Mouse (Mus musculus): ENCODE data around the gene Cntn4.

The Cntn4 gene

DNA sequence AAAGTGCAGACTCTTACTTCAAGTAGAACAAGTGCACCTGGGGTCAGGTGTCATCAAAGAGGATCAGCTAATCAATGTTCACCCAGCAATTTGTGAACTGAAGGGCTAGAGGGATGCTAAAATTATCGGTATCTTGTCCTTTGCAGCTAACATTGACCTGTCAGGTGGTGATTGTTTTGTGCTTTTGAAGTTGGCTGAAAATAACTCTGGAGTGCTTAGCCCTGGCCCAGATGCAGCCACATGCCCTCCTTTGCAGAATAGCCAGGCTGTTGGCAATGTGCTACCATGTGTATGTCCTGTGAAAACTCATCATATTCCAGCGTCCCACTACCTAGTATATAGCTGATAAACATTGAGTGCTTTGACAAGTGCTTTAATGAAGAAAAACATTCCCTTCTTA is 786.4 kb downstream of the Cntn4 start:
- no peak for DNase-seq (ENCODE audit: low spot score)

DNA sequence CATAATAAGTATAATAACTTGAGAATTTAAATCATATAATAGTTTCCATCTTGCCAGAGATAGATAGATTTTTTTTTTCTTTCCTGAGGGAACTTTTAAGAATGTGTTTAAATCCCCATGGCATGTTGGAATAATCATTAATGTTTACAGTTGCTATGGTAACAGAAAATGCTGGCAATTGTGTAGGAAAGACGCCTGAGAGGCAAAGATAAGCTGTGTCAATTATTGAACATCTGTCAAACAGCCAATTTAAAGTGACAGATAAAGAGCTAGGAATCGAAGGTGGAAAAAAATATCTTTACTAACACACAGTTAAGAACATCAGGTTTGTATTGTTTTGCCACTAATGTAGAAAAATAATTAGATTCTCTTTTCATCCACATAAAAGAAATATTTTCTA is 788.3 kb downstream of the Cntn4 start:
- DNase-seq (ENCODE audit: low spot score): no peak

DNA sequence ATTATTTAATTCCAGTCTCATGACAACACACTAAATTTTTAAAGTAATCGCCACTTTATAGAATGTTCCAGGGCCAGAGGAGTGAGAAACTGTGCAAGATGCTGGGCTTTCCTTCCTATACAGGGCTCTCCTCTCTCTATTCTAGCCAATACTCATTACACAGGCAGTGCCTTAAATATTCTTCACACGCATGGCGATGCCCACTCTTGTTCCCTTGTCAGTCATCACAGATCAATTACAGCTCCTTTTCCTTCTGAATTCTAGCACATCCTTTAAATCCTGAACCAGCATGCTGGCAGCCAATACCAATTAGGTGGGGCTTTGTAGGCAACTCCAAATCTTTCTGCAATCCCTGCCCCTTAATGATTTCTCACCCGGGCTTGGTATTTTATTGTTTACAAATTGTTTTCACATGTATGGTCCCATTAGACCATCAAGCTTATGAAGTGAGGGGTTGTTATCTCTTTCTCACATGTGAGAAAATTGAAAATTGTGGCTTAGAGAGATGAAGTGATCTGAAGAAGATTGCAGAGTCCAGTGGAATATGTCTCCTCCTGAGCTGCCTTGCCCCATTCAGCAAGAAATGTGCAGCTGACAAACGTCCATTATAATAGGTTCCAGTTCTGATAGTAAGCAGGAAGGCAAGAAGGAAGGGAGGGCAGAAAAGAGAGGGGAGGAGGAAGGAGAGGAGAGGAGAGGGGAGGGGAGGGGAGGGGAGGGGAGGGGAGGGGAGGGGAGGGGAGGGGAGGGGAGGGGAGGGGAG is 789.0 kb downstream of the Cntn4 start:
- DNase-seq (ENCODE audit: low spot score): no peak

DNA sequence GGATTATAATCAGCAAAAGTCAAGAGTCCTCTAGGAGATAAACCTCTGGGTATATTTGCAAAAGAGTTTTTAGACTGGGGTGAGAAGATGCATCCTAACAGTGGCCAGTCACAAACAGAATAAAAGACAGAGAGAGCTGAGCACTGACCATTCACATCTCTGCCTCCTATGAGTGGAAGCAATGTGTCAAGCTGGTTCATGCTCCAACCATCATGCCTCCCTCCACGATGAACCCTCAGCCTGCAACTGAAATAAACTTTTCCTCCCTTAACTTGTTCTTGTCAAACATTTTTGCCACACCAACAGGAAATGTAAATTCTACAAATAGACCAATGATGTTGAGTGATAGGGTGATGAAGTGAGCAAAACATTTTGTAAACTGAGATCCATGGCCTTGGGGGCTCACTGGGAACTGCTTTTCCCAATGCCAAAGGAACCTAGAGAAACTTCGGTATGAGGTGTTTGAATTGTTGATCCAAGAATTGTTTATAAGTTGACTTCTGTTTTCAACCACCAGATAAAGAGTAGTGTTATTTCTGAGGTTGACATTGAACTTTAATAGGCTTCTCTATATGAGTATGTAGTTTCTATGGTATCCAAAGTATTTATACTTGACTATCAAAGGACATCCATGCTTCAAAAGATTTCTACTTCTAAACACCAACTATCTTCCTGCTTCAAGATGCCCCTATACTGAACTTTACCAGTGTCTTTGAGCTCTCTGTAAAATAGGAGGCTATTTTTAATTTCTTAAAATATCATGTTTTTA is 794.6 kb downstream of the Cntn4 start:
- DNase-seq (ENCODE audit: low spot score): no peak

DNA sequence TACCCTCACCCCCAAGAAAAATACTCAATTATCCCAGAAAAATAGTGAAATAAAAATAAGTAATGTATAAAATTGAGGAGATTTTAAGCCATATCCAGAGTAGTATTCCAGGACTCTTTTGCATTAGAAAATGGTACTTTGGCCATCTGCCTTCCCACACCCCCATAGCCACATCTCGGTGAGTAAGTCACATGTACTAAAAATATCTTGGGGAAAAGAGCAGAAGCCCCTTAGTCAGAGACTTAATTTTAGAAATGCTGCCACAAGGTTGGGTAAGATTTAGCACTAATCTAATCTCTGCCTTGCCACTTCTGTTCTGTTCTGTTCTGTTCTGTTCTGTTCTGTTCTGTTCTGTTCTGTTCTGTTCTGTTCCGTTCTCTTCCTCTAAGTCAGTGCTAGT is 796.4 kb downstream of the Cntn4 start:
- DNase-seq (ENCODE audit: low spot score): no peak

DNA sequence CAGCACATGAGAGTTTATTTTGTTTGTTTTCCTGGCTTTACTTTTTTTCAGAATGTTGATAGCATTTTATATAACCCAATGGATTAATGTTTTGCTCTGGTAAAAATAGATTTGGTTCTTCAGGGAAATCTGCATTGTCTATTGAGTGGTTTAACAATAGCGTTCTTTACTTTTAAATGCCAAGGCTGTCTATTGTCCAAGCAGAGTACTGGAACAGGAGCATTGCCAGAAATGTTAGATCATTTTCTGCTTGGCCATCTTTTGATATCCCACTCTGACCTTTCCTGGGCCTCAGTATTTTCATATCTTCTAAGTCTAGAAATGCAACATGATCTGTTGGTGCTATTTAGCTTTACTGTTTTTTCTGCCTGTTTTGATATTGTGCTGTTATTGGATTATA is 804.1 kb downstream of the Cntn4 start:
- no peak for DNase-seq (ENCODE audit: low spot score)

DNA sequence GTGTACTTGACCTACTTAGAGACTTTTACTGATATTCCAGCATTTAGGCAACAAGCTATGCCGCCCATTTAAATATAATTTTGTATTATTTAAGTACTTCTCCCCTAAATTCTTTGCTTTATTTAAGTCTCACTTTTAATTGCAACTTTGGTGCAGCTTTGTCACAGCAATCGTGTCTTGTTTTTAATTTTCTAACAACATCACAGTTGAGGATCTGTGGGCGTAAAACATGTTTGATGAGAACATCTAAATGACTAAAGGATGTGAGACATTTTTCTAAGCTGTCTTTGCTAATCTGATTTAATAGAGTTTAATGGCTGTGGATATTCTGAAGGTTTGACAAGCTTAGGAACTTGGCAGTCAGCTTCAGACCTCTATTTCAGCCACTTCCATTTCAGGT is 818.8 kb downstream of the Cntn4 start:
- no peak for DNase-seq (ENCODE audit: low spot score)

DNA sequence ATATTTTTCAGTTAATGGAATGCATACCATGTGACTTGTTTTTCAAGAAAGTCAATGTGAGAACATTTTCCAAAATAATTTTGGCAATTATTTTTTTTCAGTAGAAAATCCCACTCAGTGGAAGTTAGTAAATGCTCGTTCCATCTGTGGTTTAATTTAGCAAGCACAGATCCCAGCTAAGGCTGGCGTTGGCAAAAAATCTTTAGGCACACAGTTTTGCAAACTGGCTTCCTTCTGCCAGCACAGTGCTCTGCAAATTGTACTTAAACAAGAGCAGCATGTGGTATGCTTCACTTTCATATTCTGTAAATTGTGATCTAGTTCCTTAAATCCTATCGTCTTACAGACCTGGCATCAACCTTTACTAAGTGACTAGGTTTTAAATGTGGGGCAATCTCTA is 821.7 kb downstream of the Cntn4 start:
- DNase-seq (ENCODE audit: low spot score): no peak

DNA sequence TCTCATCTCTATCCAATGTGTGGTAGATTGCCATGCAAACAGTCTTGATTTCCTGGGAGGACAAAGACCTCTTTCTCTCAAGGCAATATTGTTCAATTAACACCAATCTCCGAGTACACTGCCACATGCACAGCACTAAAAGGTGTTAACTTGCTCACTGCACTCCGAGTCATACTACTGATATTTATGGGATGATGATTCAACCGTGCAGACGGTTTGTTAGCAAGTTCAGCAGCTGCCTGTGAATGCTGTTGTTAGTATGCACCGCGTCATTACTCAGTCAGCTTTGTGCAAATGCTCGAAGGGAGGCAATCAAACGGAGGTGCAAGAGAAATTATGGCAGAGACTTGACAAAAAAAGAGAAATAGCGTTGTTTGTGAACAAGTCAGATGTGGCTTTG is 826.5 kb downstream of the Cntn4 start:
- DNase-seq (ENCODE audit: low spot score): no peak

DNA sequence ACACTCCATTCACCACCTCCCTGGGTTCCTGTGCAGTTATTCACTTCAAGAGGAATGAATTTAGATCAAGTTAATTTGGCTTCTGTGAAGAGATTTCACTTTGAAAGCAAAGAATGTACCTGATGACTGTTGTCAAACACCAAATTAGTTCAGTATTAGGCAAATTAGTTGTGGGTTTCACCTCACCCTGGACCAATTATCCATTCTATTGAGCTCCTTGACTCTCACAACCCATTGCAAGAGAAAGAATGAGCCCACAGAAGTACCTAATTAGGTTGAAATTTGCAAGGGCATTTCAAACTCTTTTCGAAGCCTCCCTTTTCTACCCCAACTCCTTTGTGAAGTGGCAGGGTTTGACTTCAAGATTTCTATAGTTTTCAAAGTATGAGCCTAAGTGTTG is 842.9 kb downstream of the Cntn4 start:
- DNase-seq (ENCODE audit: low spot score): no peak

DNA sequence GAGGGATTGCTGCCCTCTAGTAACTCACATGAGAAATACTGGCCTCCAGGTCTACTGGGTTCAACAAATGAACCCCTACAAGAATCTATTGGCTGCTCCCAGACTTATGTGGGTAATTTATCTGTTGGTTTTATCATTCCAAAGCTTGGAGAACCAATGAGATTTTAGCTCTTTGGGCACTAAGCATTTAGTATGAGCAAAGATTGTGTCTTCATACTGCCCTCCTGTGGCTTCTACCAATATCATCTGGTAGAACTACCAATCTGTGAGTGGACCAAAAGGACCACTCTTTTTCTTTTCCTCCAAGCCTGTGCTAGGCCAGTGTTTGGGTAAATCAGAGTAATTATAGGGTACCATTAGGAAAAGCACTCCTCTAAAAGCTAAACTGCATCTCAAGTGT is 866.0 kb downstream of the Cntn4 start:
- no peak for DNase-seq (ENCODE audit: low spot score)

DNA sequence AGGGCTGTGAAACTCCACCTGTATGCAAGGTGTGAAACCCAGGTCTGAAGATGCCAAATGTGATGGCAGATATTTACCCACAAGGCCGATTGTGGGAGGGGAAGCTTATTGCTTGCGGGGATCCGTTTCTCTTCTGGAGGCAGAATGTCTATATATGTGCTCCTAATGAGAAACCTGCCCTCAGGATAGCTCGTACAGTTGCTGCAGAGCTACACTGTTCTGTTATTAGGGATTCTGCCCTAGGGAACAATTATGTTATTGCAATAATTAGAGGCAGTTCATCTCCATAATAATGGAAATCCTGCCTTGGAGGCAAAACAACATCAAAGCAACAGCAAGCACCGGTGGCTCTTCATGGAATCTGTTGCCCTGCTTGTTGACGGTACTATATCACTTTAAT is 884.2 kb downstream of the Cntn4 start:
- DNase-seq (ENCODE audit: low spot score): no peak

DNA sequence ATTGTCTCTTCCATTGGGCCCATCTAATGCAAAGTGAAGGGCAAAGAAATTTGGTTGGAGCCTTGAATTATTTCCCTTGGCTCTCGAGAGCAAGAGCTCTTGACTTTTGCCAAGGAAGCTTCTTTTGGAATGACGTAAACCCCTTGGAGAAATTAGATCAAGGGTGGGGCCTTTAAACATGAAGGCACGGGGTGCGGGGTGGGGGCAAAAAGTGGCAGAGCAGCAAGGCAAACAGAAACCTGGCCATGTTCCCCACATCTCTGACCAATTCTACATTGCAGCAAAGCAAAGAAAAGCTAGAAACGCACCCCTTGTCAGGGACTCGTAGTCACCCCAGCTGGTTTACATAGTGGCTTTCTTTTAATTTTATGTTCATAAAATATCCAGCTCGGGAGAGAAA is 887.9 kb downstream of the Cntn4 start:
- no peak for DNase-seq (ENCODE audit: low spot score)

DNA sequence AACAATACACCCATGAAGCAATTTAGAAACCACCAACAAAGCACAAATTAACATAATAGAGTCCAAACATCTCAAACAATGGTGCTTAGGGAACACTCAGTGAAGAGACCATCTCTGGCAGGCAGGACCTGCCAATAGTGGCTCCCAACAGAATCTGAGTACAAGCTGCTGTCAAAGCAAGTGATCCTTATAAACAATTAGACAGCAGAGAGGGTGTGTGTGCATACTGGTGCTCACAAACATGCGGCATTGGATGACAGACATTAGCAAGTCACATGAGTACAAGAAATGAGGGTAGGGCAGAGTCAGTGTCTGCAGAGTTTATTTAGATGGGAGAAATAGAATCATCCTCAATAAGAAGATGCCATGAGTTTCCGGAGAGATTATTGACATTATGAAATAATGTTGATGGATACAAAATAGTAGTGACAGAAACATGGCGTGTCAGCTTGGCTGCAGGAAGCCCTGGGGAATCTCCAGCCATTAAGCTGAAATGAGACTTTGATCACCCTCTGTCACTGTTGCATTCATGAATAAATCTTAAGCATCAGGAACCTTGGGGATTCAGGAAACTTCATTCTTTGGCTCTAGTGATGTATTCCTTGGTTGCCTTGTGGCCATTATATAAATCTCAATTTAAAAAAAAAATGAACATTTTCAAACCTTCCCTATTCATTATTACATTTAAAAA is 888.5 kb downstream of the Cntn4 start:
- no peak for DNase-seq (ENCODE audit: low spot score)

DNA sequence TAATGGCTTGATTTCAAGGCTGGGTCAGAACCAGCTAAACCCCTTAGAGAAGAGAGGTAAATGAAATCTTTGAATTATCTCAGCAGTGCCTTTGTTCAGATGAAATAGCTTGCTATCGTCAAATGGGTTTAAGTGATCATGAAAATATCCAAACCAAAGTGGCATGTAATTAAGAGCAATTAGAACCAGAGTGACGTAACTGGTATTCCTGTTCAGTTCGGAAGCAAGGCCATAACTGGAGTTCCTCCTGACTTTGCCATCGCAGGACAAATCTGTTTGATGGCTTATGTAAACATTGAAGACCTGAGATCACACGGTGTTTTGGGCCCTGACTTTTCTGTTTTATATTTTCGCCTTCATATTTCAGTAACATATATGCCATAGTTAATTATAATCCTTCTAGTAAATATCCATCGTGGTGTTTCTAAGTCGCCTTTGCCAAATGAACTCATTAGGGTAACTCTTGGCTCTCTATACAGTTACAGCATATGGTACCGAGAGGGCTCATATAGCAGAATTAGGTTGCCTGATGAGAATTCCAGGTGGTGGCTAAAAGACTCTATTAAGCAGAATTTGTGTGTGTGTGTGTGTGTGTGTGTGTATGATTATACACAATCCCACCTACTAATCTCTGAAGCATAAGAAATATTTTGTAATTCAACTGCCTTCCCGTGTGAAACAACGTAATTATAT is 889.6 kb downstream of the Cntn4 start:
- DNase-seq (ENCODE audit: low spot score): no peak

DNA sequence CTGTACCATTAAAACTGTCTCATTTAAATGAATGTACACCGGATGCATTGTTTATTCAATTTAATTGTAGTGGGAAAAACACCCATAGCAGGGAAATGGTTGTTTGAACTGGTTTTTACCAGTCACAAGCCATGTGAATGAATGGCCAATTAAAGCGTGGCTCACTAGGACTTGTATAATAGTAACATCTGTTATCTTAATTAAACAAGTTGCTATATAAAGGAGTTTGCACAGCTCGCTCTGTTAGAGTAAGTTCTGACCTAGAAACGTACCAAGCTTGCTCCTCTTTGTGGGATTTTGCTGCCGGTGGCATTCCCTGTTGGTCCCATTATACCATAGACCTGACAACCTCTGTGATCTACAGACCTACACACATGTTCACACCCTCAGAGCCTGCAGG is 902.7 kb downstream of the Cntn4 start:
- no peak for DNase-seq (ENCODE audit: low spot score)

DNA sequence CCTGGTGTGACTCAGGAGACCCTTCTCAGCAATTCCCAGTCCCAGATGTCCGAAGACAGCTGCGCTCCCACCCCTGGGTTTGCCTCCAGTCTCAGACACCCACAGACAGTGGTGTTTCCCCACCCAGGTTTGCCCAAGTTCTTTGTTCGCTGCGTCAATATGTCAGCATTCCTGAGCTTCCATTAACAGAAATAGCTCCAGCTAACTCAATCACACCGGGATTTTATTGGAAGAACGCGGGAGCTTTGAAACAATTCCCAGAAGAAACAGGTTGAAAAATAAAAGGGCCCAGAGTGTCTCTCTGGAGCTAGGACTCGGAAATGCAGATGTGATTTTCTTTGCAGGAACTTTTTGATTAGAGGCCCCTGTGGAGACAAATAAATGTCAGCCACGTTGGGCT is 916.3 kb downstream of the Cntn4 start:
- no peak for DNase-seq (ENCODE audit: low spot score)

DNA sequence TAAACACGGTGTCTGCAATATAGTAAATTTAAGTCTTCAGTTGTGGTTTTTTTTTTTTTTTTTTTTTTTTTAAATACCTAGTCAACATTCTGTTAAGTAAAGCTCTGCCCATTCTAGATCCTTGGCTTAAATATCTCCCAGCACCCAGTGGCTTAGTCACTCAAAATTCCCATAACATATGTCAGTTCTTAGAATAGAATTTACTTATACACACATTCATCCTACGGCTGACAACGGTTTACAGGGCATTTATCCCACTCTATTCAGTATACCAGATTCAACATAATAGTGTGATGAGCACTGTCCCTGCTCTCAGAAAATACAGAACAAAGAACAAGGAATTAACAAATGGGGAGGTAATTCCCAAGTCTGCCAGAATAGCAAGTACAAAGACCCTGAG is 939.6 kb downstream of the Cntn4 start:
- no peak for DNase-seq (ENCODE audit: low spot score)

DNA sequence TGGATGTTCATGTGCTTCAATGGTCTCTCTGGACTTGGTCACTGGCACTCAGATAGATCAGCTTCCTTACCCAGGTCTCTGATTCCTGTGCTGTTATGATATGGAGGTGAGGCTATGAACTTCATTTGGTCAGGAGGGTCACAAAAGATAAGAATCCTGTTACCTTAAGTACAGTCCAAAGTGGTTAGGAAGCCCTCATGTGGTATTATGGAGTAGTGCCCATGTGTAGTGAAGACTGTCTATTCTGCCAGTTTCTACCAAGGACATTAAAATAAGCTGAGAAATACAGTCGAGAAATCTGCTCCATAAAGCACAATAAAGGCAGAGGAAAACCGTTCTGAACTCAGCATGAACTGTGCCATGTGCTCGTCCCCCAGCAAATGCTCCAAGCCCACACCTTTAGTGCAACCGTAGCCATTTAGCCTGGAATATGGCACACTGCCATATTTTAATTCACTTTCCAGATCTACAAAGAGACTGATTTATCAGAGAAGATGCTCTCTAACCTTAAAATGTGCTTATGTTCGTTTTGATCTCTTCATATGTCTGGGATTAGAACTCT is 943.8 kb downstream of the Cntn4 start:
- DNase-seq (ENCODE audit: low spot score): no peak

DNA sequence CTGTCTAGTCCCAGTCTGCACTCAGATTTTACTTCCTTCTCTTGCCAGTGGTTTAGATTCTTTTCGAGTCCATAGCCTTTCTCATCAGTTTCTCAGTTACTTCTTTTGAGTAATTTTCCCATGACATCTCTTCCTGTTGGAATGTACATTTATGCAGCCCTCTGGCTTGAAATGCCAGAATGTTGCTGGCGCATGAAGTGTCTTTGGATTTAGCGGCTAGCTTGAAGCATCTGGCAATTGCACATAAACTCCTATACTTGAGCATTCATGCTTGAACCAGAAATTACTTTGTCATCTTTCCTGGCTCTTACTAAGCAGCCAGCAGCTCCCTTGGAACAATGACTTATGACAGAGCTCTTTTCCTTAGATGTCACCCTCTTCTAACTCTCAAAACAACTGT is 965.6 kb downstream of the Cntn4 start:
- no peak for DNase-seq (ENCODE audit: low spot score)

DNA sequence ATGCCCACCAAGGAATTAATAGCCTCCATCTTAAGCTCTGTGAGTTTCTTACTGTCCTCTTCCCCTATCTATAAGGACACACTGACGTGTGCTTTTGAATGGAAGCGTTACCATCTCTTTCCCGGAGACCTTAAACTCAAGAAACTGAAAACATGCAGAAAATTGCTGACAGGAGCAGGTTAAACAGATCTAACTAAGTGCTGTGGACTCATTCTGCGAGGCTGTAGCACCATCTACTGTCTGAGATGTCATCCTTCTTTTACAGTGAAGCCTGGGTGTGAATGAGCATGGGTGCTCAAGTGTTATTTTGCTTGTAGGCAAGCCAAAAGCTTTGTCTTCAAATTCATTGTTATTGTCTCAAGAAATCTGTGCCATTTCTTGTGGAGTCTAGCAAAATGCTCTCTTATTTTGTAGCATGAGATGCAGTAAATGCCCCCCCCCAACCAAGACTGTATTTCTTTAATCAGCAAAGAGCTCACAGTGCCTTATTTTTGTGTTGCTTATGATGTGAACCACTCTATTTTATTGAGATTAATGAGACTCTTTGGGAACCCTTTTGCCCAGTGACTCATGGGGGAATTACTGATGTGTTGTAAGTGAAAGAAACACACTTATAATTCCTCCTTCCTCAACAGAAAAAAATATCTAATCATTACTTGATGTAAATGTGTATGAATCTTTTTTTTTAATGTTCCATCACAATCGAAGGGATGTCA is 968.2 kb downstream of the Cntn4 start:
- DNase-seq (ENCODE audit: low spot score): no peak

DNA sequence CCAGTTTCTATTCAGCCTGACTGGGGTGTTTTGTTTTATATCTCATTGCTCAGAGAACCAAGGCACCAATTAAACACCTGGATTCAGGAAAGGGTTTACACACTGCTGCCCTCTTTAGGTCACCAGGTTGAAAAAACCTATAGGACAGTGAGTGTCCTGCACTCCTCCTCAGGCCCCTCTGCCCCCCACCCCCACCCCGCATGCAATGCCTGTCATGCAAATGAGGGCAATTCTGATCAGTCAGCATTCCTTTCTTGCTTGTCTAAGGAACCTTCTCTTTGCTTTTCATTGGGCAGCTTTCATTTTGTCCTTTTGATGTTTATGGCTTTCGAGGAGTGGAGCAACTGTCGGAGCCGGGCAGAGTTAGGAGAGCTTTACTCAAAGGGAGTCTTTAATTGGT is 969.5 kb downstream of the Cntn4 start:
- DNase-seq (ENCODE audit: low spot score): no peak

All from spleen, adult 12 weeks (tissue).